Mouse (Mus musculus) embryonic fibroblast, embryonic 13.5 days (primary cell): Measurements from ENCODE around the gene Myrfl. TPM values are rescaled to one million over a fixed set of nuclear protein-coding genes. Genes with fewer than 3 reads are reported as not detected.

Experiments used
- H3K27ac ChIP-seq: 2 replicates; pipeline ENCODE4 v1.5.1; 2012; ENCODE audit warnings: low read length, control low read depth, inconsistent platforms; ENCODE audit not compliant: insufficient read depth
- H3K4me1 ChIP-seq: 2 replicates; pipeline ENCODE4 v1.6.1; 2011; ENCODE audit warnings: low read length; ENCODE audit not compliant: control insufficient read depth, insufficient read depth
- H3K4me3 ChIP-seq: 2 replicates; pipeline ENCODE4 v1.5.1; 2011; ENCODE audit warnings: mild to moderate bottlenecking, control low read depth, low read length; ENCODE audit not compliant: insufficient read depth
- CTCF ChIP-seq: IDR thresholded peaks from 2 replicates; pipeline ENCODE4 v1.5.1; 2011; ENCODE audit warnings: mild to moderate bottlenecking, control low read depth, low read length, moderate library complexity, borderline replicate concordance; ENCODE audit not compliant: insufficient read depth
- POLR2A ChIP-seq: IDR thresholded peaks from 2 replicates; pipeline ENCODE4 v1.6.1; 2011; ENCODE audit warnings: low read depth, mild to moderate bottlenecking, control low read depth, low read length, moderate library complexity
- polyA plus RNA-seq: library from polyadenylated mRNA; stranded (reverse); fragments of >200 nt; gene quantifications from 2 replicates; pipeline ENCODE4 v1.2.4, GENCODE M21; 2011; ENCODE audit warnings: low read depth; ENCODE audit not compliant: missing spikeins, insufficient read length

The Myrfl gene
- polyA plus RNA-seq, 1 experiment, result not detected

- Histone ChIP-seq H3K27ac (no peak overlapping the region), H3K4me1 (no peaks in the 10 kb centered on the region)
- TF ChIP-seq POLR2A (no peak), CTCF (no peak)
These were observed 95.4 kb downstream of the Myrfl start for GRCm38 (mm10) chr10:116801281-116801680.

DNA sequence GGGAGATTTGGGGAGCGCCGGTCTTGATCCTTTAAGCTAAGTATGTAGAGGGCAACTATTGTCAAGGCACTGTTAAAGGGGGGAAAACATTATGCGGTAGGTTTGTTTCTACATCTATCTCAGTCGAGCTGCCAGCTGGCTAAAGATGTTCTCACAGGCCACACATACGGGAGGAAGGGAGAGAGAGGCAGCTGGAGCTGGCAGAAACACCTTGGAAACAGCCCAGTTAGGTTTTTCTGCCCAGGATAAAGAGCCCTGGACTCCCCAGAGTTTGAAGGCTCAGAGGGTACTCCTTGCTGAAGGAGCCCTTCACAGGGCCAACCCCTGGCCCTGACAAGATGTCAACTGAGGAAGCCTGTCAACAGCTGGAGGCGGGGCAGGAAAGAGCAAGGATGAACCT, 100.7 kb downstream of the Myrfl start:
- no peak overlapping the region for H3K27ac ChIP-seq
- H3K4me1 ChIP-seq, result no peaks in the 10 kb centered on the region
- H3K4me3 ChIP-seq, result no peak overlapping the region
- no peak for TF ChIP-seq POLR2A

More at GRCm38 (mm10) chr10:116801281-116801680, 95.4 kb downstream of the Myrfl start:
- no peak overlapping the region for H3K4me3 ChIP-seq

DNA sequence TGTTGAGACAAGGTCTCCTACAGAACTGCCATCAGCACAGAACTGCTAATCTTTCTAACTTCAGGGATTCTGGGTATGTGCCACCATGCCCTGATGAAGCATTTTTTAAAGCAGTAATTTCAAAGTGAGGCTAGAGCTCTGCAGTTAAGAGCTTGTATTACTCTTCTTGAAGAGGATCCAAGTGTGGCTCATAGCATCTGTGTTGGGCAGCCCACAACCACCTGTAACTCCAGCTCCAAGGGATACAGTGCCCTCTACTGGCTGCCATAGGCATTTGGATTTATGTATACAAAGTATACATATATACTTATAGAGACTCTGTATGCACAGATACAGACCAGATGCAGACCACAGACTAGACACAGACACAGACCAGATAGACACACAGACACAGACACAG, 107.6 kb downstream of the Myrfl start:
- TF ChIP-seq CTCF (no peak), POLR2A (no peak)
- no peaks in the 10 kb centered on the region for H3K4me1 ChIP-seq
- no peak overlapping the region for H3K27ac ChIP-seq
- no peak overlapping the region for H3K4me3 ChIP-seq

- H3K27ac ChIP-seq, result no peak overlapping the region
- TF ChIP-seq CTCF (no peak), POLR2A (no peak)
These were observed 108.3 kb downstream of the Myrfl start for GRCm38 (mm10) chr10:116788431-116788830.

GRCm38 (mm10) chr10:116784098-116784497, 112.6 kb downstream of the Myrfl start:
- Histone ChIP-seq H3K4me3 (no peak overlapping the region), H3K4me1 (no peaks in the 10 kb centered on the region), H3K27ac (no peak overlapping the region)
- no peak for TF ChIP-seq POLR2A
- TF ChIP-seq CTCF, result no peak

More at GRCm38 (mm10) chr10:116788431-116788830, 108.3 kb downstream of the Myrfl start:
- Histone ChIP-seq H3K4me3 (no peak overlapping the region), H3K4me1 (no peaks in the 10 kb centered on the region)

GRCm38 (mm10) chr10:116783020-116783419, 113.7 kb downstream of the Myrfl start:
- TF ChIP-seq CTCF (no peak), POLR2A (no peak)
- Histone ChIP-seq H3K4me1 (no peaks in the 10 kb centered on the region), H3K4me3 (no peak overlapping the region), H3K27ac (no peak overlapping the region)

GRCm38 (mm10) chr10:116777947-116778346, 118.8 kb downstream of the Myrfl start:
- TF ChIP-seq POLR2A (no peak), CTCF (no peak)
- Histone ChIP-seq H3K4me3 (no peak overlapping the region), H3K4me1 (no peaks in the 10 kb centered on the region), H3K27ac (no peak overlapping the region)

DNA sequence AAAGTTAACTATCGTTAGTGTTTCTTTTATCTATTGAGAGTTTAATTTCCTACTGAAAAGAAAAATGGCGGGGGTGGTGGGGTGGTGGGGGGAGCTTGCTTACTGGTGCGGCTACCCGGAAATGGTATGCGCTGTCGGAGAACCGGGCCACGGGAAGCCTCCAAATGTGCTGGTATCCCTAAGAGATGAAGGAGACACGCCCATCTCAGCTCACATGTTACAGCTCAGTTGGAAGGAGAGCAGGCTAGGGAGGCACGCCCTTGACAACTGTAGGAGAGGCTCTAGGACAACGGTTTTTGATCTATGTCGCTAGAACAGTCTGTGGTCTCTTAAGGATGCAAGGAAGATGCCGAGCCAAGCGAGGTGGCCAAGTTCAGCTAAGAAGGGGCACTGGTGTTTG, 119.9 kb downstream of the Myrfl start:
- H3K4me3 ChIP-seq, result no peak overlapping the region
- no peaks in the 10 kb centered on the region for H3K4me1 ChIP-seq
- no peak overlapping the region for H3K27ac ChIP-seq
- no peak for TF ChIP-seq POLR2A
- TF ChIP-seq CTCF, result no peak

GRCm38 (mm10) chr10:116773846-116774750, 122.6 kb downstream of the Myrfl start:
- Histone ChIP-seq H3K4me3 (no peak overlapping the region), H3K4me1 (no peaks in the 10 kb centered on the region), H3K27ac (no peak overlapping the region)
- TF ChIP-seq POLR2A (no peak), CTCF (no peak)

DNA sequence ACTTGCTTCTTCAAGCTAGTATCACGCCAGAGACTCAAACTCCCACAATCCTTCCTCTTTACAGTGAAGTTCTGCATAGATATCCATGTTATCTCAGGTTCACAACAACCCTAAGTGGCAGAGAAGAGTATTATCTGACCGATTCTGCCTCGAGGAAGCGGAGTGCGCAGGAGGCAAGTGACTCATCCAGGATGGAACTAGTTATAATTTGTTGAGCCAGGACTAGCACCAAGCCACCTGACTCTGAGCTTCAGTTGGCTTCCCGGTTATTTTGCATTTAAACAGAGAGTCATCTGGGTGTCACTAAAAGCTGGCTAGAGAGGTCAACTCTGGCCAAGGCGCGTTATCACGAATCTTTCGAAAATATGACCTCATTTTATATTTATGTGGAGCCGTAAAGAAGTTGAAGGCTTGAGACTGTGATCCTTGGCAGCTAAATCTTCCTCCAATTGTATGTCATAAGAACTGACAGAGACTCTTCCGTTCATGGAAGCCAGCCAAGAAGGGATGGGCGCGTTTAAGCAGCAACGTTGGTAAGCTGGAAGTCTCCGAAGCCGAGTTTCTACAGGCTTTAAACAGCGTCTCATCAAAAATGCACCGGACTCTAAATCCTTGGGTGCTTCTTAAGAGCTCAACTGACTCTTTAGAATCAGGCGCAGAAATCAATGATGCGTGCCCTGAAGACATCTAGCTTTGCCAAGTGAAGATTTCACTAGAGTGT, 125.3 kb downstream of the Myrfl start:
- Histone ChIP-seq H3K4me3 (no peak overlapping the region), H3K4me1 (no peaks in the 10 kb centered on the region), H3K27ac (no peak overlapping the region)
- no peak for TF ChIP-seq CTCF
- no peak for TF ChIP-seq POLR2A
